Mouse (Mus musculus): ENCODE measurements around the gene Reg3a. TPM values are rescaled to one million over a fixed set of nuclear protein-coding genes. Genes with fewer than 3 reads are reported as not detected.
"Not testable (repeated sequence)": the region's sequence is repeated elsewhere in the genome, so short reads cannot be mapped to it uniquely, and the experiment has no call there.

The Reg3a gene
- not detected for total RNA-seq (2021)
- long read RNA-seq: 0 reads

DNA sequence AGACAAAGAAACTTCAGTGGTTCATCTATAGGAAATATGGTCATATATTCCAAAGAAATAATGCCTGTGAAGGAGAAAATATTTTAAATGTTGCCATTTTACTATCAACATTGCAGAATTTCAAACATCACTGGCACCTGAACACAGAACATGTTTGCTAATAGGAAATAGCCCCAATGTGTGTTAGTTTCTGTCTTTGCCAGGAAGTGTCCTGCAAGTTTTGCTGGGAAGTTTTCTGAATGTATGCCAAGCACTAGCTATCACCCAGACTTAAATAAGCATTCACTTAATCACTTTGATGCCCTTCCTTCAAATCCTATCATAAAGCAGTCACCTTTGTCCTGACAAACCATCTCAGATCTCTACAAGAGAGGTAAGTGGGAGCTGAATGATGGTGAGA lies at the start of gene Reg3a:
TSS of gene Reg3a (plus strand) at position 301 of the 400 bp plus-strand sequence.
- DNase-seq (ENCODE audit: low spot score in 2 of 2): no peak

GRCm38 (mm10) chr6:78331919-78332569 lies 48.5 kb upstream of the Reg3a start:
- DNase-seq (ENCODE audit: low spot score in 2 of 2): peak in 1 of 2 experiments; percentile 53

DNA sequence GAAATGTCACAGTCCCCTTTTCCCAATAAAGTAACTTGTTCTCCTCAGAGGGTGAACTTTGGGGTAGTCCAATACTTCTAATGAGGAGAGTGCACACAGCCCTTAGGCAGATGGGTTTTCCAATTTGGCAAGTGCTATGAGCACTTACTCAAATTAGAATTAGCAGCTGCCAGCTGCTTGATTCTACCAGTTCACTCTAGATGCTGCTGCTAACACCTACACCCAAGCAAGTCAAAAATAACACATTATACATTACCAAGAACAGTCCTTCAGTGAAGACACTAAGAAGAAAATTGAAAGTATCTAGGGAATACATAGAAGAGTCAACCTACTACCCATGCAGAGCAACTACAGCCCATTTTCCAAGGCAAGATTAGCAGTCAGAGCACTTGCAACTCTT lies 40.2 kb upstream of the Reg3a start:
- peak in 1 of 2 experiments; percentile 1 for DNase-seq (ENCODE audit: low spot score in 2 of 2)

DNA sequence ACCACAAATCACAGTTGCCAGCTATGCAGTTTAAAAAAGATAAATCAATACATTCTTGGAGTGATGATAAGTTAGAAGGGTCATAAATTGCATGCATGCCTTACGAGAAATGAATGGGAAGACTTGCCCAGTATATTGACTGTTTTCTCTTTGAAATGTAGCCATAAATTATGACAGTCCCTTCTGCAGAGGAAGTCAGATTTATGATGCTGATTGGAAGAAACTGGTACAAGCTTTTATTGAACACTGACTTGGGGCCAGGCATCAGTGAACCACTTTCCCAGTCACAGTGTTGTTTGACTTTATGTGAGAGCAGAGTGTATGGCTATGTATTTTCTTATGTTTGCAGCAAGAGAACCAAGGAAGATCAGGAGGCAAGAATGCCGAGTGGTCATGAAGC lies 38.8 kb upstream of the Reg3a start:
- no peak for DNase-seq (ENCODE audit: low spot score in 2 of 2)

- DNase-seq (ENCODE audit: low spot score in 2 of 2): no peak
Observed at GRCm38 (mm10) chr6:78361971-78362563, 18.4 kb upstream of the Reg3a start.

DNA sequence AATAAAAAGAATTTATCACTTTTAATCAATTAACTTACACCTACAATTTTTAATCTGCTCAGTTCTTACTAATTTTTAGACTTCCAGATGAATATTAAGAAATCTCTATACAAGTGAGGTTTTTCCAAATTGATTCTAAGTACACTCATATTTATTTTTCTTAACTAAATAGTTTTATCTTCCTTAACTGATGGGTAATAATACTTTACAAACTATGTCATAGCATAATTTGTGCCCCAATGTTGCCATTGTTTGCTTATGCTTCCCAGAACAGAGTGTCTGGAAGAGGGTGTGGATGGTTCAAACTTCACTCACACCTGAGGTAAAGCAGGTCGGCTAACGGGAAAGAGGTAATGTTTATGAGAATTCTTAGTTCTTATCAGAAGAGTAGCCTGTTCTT lies 10.2 kb upstream of the Reg3a start, which contains the start of gene Reg3b:
TSS of gene Reg3b (plus strand) at position 301 of the 400 bp plus-strand sequence.
- DNase-seq (ENCODE audit: low spot score in 2 of 2): no peak

- no peak for DNase-seq (ENCODE audit: low spot score in 2 of 2)
Observed at GRCm38 (mm10) chr6:78378765-78379164, 1.7 kb upstream of the Reg3a start, which contains the start of gene Reg3d. Reg3d (minus strand) TSS chr6:78378865.

- no peak for DNase-seq (ENCODE audit: low spot score in 2 of 2)
Observed at GRCm38 (mm10) chr6:78385609-78386008, 5.1 kb downstream of the Reg3a start.

- DNase-seq (ENCODE audit: low spot score in 2 of 2): not testable (repeated sequence)
Observed at GRCm38 (mm10) chr6:78395323-78395722, 14.8 kb downstream of the Reg3a start, which contains the start of gene Reg2. Reg2 (plus strand) TSS chr6:78395623.

- DNase-seq (ENCODE audit: low spot score in 2 of 2): not testable (repeated sequence)
Observed at GRCm38 (mm10) chr6:78422411-78422810, 41.9 kb downstream of the Reg3a start, which contains the start of gene Reg1. Reg1 (plus strand) TSS chr6:78422711.

GRCm38 (mm10) chr6:78425497-78425896 lies 45.0 kb downstream of the Reg3a start:
- no peak for DNase-seq (ENCODE audit: low spot score in 2 of 2)

Other genes with a start within 250 kb of the Reg3a start
- not detected for gene Reg3b, start 10.1 kb upstream of the Reg3a start, total RNA-seq (2021)
- gene Reg3d, start 1.8 kb upstream of the Reg3a start, total RNA-seq (2021): not detected
- not detected for gene Reg2, start 14.9 kb downstream of the Reg3a start, total RNA-seq (2021)
- gene Reg1, start 42.0 kb downstream of the Reg3a start, total RNA-seq (2021): not detected
- not detected for gene Reg3g, start 88.2 kb downstream of the Reg3a start, total RNA-seq (2021)